Mouse (Mus musculus): ENCODE measurements around the gene 2300009A05Rik.

The 2300009A05Rik gene

GRCm38 (mm10) chr9:63398611-63399462 is at the start of gene 2300009A05Rik:
TSS of gene 2300009A05Rik (minus strand) at chr9:63399246.
- peak; percentile 97 for DNase-seq

DNA sequence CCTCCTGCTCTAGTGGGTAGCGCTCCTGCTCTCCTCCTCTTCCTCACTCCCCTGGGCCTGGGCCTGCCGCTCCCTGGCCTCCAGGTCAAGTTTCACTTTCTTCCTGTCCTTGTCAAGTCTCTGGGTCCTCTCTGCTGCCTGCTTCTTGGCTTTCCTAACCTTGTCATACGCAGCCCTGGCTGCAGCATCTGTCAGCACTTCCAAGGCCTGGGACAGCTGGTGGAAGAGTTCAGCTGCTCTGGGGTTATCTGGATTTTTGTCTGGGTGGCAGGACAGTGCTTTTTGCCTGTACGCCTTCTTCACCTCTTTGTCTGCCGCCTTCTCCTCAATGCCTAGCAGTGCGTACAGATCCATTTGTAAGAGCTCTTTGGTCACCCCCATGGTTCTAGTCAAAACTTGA is 44.6 kb upstream of the 2300009A05Rik start:
- DNase-seq: no peak

DNA sequence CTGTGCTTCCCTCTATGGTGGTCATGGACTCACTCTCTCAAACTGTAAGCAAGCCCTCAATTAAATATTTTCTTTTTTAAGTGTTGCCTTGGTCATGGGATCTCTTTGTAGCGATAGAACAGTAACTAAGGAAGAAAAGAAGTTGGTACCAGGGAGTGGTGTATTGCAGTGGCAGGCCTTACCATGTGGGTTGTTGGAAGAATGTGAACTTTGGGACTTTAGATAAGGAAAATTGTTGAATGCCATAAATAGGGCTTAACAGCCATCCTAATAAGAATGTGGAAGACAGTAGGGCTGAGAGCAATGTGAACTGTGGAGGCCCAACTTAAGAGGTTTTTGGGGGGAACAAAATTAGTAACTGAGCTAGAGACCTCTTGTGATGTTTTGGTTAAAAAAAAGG is 31.6 kb upstream of the 2300009A05Rik start:
- no peak for DNase-seq

- DNase-seq: no peak
These were observed 22.2 kb upstream of the 2300009A05Rik start for GRCm38 (mm10) chr9:63421096-63421736.

GRCm38 (mm10) chr9:63420396-63420795 is 21.4 kb upstream of the 2300009A05Rik start:
- no peak for DNase-seq

DNA sequence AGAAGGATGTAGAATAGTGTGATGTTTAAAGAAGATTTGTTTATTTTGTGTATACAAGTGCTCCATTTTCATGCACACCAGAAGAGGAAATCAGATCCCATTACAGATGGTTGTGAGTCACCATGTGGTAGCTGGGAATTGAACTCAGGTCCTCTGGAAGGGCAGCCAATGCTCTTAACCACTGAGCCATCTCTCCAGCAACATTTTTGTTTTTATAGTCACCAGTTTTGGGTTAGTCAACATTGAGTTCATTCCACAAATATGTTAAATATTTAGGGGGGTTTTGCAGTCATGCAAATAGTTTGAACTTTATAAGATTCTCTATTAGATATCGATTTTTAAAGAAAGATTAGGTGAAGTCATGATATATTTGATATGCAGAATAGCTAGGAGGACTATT is 1.1 kb upstream of the 2300009A05Rik start:
- DNase-seq: no peak

DNA sequence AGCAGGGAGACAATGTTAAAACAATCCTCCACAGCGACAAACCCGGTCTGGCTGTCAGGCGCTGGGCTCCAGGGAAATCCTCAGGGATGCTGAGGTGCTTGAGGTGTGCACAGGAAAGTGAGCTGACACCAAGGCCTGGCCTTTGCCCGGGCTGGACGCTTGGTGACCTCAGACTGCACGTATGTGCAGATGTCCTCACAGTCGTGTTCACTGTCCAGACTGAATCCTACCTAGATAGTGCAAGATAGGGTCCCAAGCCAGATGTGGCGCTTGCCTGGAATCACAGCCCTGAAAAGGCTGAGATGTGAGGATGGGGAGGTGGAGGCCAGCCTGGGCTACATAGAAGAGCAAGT is 393 bp upstream of the 2300009A05Rik start:
- no peak for DNase-seq

GRCm38 (mm10) chr9:63395612-63396011 is 3.4 kb downstream of the 2300009A05Rik start:
- DNase-seq: no peak

GRCm38 (mm10) chr9:63391307-63391706 is 7.7 kb downstream of the 2300009A05Rik start:
- DNase-seq: no peak

- no peak for DNase-seq
These were observed 16.3 kb downstream of the 2300009A05Rik start for GRCm38 (mm10) chr9:63382761-63383160.

DNA sequence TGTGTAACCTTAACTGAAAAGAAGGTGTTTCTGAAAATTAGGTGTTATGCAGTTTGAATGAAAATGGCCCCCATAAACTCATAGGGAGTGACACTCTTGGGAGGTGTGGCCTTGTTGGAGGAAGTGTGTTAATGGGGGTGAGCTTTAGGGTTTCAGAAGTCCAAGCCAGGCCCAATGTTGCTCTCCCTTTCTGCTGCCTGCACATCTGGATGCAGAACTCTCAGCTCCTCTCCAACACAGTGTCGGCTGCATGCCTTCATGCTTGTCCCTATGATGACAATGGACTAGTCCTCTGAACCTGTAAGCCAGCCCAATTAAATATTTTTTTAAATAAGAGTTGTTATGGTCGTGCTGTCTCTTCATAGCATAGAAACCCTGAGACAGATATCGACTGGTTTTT is 18.7 kb downstream of the 2300009A05Rik start:
- DNase-seq: no peak

DNA sequence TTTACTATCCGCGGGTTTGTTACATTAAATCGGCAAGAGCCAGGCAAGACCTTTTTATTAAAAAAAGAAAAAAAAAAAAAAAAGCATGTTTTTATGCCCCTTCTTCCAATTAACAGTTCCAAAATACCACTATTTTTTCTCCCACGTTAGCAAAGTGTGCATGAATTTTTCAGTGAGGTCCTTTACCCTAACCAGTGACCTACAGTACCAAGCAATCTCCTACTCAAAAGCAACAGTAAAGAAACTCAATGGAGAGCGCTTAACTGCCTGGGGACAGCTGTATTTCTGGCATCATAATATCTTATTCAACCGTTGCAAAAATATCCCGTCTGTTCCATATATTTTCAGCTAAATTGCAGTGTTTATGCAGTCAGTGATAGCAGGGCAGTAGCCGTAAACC is 20.9 kb downstream of the 2300009A05Rik start:
- DNase-seq: no peak

DNA sequence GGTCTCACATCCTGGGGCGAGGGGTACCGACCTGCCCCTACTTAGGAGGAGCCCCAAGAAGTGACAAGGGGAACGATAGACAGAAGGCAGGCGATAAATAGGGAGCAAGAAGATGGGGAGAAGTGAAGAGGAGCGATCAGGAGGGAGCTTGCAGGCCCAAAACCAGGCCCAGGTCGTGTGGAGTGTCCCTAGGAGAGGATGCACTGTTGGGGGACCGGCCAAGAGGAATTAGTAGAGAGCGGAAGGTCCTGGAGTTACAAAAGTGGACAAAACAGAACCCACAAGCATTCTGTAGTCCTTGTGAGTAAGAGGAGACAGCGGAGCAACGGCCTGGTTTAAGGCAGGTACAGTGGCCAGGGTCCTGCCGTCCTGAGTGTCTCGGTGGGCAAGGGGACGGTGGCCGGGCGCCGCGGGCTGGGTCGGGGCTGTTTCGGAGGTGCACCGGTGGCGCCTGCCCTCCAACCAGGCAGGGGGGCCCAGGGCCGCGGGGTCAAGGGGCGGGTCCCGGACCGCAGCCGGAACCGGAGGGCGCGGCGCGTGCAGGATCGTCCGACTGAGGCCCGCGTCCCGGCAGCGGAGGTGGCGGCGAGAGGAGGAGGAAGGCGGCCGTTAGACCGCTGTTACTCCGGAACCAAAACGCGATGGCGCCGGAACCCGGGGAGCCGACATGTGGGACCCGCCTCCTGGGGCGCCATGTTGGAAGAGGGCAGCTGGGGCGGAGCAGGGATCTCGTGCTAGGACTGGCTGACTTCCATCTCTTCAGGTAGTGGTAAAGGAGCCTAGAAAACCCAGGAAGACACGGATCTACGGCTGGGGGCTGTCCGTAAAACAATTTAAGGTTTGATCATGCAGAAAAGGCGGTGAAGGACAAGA is 21.5 kb downstream of the 2300009A05Rik start, which contains the start of gene Map2k5:
Map2k5 (minus strand) TSS at position 633 of the 873 bp plus-strand sequence.
- peak; percentile 94 for DNase-seq

- DNase-seq: no peak
These were observed 25.7 kb downstream of the 2300009A05Rik start for GRCm38 (mm10) chr9:63373315-63373714.

DNA sequence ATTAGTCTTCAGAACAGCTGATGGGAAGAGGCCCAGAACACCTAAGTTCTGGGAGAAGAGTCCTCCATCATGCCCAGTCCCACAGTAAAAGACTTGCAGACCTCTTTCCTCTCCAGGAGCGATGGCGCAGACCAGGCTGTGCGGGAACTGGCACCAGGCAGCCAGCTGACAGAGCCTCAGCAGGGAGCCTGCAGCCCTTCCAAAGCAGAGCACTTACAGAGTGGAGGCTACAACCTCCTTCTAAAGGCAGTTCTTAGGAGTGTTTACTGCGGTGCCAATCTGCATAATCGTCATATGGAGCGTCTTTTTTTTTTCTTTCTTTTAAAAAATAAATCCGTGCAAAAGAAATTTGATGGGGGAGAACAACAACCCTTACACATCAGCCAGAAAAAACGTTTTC is 26.5 kb downstream of the 2300009A05Rik start:
- no peak for DNase-seq

DNA sequence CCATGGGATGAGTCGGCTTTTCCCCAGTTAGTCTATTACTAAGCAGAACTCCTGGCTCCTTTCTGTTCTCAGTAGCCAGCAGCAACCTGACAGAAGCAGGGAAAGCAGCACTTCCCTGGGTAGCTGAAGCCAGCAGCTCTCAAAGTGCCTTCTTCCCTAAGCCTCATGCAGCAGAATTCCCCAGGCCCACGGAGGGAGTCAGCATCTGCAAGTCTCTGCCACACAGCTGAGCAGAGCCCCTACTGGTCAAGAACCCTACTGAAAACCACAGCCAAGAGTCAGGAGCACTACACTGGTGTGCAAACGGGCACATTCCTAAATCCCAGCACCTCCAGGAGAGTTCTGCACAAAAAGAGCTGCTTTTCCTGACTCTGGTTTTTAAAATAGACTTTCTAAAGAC is 38.6 kb downstream of the 2300009A05Rik start:
- DNase-seq: no peak

- no peak for DNase-seq
These were observed 40.0 kb downstream of the 2300009A05Rik start for GRCm38 (mm10) chr9:63359016-63359415.

GRCm38 (mm10) chr9:63356721-63357120 is 42.3 kb downstream of the 2300009A05Rik start:
- DNase-seq: no peak

DNA sequence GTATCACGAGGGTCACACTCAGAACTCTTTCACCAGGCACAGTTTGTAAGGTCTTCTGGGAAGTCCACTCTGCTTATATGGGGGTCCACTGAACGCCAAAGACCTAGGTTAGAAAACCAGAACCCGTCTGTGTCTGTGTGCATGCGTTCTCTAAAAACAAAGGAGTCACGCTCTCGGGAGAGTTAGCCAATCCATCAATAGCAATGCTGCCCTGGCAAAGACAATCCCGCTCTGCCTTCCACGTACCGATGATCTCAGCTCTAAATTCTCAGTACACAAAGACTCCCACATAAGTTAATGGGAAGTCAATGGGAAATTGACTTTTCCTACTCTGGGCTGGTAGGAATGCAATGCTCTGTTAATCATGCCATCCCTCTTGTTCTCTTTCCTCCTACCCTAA is 42.8 kb downstream of the 2300009A05Rik start:
- no peak for DNase-seq

DNA sequence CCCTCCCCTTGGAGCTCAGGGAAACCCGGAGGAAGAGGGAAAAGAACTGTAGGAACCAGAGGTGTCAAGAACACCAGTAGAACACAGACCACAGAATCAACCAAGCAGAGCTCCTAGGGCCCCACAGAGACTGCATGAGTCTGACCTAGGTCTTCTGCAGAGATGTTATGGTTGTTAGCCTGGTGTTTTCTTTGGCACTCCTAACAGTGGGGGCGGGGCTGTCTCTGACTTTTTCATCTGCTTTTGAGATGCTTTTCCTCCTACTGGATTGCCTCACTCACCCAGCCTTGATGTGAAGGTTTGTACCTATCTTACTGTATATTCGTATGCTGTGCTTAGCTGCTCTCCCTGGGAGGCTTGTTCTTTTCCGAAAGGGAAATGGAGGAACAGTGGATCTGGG is 44.9 kb downstream of the 2300009A05Rik start:
- no peak for DNase-seq

GRCm38 (mm10) chr9:63350030-63350429 is 49.0 kb downstream of the 2300009A05Rik start:
- no peak for DNase-seq

- DNase-seq: no peak
These were observed 49.8 kb downstream of the 2300009A05Rik start for GRCm38 (mm10) chr9:63349241-63349640.

DNA sequence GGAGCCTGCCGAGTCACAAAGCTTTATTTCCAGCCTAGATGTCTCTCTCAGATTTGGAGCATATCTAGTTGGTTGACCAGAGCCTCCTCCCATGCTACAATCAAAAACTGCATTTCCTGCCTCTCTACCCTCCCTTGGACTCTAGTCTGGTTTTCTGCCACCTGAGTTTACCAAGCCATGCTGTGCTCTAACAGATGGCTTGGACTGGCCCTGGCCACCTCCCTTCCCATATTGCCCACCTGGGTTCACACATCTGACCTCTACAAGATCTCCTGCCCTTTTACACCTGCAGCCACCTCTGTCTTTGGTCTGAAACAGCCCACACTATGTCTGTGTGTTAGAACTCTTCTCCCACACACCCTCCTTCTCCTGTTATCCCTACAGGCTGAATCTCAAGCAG is 50.9 kb downstream of the 2300009A05Rik start:
- no peak for DNase-seq

Measured in lung, postnatal 4 days (tissue).